Mouse (Mus musculus) CD4-positive, CD25-positive, alpha-beta regulatory T cell, adult 2 months (primary cell): ENCODE results near the gene Zfp108.

Experiments used
- DNase-seq: peaks from one replicate; pipeline ENCODE4 v3.0.0-alpha.2; 2012; ENCODE audit warnings: low read depth, low spot score

Gene Zfp108

GRCm38 (mm10) chr7:24286090-24286489 is 31.5 kb downstream of the Zfp108 start:
- DNase-seq, result peak; percentile 12

- DNase-seq, result no peak
These were observed 32.3 kb downstream of the Zfp108 start for GRCm38 (mm10) chr7:24286916-24287315.

DNA sequence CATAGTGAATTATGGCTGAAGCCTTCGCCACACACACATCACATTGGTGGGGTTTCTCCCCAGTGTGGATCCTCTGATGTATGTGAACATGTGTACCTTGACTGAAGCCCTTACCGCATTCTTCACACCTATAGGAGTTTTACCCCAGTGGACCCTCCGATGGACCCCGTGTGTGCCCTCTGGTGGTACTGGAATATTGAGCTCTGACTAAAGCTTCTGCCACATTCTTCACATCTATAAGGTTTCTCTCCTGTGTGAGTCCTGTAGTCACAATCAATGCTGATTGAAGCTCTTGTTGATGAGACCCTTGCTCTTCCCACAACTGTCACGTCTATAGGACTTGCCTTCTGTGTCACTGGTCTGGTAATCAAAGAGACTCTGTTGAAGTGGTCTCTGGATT is 33.1 kb downstream of the Zfp108 start:
- no peak for DNase-seq

DNA sequence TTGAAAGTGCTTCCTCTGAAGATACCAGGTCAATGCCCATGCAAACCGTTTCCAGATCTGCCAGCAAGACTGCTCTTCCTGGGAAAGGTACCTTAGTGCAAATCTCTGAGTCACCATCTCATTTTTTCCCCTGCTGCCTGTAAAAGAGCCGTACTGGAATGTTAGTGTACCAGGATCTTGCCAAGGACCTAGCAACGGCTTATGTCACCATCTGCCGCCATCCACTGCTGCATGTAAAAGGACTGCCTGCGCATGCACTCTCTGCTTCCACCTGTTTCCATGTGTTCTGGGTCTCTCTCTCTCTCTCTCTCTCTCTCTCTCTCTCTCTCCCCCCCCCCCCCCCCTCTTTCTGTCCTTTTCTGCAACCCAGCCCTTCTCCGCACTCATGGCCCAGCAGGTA is 33.9 kb downstream of the Zfp108 start:
- DNase-seq, result no peak

DNA sequence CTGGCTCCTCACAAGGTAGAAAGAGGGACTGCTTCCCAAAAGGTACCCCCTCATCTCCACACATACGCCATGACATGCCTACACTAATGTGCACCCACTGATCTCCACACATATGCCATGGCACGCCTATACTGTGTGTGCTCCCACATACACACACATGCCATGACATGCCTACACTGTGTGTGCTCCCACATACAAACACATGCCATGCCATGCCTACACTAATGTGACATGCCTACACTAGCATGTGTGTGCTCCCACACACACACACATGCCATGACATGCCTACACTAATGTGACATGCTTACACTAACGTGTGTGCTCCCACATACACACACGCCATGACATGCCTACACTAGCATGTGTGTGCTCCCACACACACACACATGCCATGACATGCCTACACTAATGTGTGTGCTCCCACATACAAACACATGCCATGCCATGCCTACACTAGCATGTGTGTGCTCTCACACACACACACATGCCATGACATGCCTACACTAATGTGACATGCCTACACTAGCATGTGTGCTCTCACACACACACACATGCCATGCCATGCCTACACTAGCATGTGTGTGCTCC is 35.6 kb downstream of the Zfp108 start:
- no peak for DNase-seq

DNA sequence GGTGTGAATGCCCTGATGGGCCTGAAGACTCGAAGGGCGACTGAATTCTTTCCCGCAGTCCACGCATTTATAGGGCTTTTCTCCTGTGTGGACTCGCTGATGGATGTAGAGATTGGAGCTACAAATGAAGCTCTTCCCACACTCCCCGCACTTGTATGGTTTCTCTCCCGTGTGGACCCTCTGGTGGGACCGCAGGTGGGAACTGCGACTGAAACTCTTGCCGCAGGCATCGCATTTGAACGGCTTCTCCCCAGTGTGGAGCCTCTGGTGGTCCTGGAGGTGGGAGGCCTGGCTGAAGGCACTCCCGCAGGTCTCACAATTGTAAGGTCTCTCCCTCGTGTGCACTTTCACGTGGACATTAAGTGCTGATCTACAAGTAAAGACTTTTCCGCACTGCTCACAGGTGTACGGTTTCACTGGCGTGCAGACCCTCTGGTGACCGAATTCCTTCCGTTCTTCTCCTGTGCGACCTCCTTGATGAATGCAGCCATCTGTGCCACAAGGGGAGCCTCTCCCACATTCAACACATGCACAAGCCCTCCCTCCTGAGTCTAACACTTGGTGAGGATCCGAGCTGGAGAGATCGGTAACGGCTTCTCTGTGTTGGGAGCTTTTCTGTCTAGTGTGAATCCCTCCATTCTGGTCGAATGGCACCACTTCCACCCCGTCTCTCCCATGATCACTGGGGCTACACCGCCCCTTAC is 36.9 kb downstream of the Zfp108 start:
- no peak for DNase-seq

DNA sequence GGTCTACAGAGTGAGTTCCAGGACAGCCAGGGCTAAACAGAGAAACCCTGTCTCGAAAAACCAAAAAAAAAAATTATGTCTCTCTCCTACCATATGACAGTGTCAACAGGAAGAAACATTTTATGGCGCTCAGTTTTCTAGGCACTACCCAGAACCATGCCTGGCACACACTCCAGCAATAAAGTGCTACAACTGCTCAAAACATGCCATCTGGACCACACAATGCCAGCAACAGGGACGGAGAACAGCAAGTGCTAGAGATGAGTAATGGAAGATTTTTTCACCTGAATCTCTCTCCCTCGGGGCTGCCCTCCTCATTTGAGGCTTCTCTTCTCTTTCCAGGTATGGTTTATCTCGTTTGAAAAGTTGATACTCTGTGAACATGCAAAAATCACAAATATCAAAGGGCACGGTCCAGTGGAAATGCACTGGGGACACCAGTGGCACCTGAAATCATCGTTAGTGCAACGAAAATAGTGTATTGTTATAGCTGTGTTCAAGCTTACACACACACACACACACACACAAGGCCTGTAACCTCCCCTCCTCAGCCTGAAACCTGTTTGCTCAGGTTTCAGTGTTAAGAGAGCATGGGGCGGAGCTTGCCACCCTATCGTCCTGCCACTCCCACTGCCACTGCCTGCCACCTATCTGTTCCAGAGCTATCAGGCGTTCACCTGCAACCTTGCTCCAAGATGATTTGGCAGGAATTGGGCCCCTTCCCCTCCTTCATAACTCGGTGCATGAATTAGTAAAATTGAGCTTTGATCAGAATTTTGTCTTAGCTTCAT is 38.7 kb downstream of the Zfp108 start:
- DNase-seq, result no peak

DNA sequence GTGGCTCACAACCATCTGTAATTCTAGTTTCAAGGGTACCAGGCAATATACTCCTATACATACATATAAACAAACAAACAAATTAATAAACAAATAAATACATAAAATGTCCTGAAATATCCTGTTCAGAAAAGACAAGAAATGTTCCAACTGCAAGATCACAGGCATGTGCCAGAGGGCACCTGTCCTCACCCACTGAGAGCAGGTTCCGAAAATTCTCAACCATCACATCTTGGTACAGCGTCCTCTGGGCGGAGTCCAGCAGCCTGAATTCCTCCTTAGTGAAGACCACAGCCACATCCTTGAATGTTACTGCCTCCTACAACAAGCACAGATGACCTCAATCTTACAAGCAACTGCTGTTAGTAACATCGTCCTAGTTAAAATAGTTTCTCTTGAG is 40.2 kb downstream of the Zfp108 start:
- no peak for DNase-seq

GRCm38 (mm10) chr7:24295376-24295775 is 40.8 kb downstream of the Zfp108 start:
- DNase-seq, result no peak

DNA sequence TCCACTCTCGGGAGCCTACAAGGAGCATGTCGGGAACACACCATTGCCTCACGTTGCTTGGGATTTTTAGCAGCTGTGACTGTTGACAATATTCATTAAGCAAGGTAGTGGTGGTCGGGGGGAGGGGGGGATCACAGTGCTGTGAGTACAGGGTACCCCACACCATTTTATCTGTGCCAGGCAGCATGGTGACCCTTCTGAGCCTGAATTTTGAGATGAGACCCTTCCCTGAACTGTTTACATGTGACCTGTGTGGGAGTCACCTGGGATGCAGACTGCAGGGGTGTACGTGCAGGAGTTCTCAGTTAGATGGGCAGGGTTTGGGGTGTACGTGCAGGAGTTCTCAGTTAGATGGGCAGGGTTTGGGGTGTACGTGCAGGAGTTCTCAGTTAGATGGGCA is 41.8 kb downstream of the Zfp108 start:
- DNase-seq, result no peak

GRCm38 (mm10) chr7:24297361-24298095 is 42.9 kb downstream of the Zfp108 start:
- no peak for DNase-seq

DNA sequence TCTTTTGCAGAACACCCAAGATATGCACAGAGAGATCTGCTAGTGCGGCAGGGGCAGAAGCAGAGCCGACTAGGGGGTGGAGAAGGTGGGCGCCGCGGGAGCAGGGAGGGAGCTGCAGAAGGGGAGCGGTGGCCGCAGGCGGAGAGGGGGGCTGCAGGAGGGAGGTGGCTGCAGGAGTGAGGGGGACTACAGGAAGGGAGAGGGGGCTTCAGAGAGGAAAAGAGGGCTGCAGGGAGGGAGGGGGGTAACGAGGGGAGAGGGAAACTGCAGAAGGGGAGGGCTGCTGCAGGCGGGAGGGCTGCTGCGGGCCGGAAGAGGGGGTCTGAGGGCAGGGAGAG is 44.0 kb downstream of the Zfp108 start:
- no peak for DNase-seq

DNA sequence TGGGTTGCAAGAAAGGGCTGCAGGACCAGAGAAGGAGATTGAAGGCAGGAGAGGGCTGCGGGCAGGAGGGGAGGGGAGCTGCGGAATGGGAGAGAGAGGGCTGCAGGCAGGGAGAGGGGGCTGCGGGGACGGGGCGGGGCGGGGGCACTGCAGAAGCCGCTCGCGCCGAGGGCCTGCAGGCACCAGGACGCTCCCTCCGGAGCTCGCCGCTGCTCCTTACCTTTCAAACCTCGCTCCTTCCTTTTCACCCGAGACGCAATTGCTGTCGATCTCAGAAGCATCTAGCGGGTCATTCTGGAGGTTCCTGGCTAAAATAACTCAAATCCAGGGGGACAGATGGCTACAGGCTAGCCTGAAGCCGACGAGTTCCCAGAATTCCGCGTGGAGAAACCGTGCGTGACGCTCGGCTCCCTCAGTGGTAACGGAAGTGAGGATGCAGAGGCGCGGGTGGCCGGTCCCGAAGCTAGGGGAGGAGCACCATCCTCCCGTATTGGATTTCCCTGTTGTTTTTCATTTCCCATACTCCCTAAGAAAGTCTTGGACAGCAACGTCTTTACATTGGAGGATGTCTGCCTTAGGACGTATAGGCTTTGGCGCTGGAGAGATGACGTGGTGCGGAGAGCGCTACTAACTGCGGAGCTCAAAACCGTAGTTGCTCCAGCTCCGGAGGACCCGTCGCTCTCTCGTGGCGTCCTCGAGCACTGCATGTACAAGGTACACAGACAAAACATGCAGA is 44.5 kb downstream of the Zfp108 start:
- peak; percentile 87 for DNase-seq

DNA sequence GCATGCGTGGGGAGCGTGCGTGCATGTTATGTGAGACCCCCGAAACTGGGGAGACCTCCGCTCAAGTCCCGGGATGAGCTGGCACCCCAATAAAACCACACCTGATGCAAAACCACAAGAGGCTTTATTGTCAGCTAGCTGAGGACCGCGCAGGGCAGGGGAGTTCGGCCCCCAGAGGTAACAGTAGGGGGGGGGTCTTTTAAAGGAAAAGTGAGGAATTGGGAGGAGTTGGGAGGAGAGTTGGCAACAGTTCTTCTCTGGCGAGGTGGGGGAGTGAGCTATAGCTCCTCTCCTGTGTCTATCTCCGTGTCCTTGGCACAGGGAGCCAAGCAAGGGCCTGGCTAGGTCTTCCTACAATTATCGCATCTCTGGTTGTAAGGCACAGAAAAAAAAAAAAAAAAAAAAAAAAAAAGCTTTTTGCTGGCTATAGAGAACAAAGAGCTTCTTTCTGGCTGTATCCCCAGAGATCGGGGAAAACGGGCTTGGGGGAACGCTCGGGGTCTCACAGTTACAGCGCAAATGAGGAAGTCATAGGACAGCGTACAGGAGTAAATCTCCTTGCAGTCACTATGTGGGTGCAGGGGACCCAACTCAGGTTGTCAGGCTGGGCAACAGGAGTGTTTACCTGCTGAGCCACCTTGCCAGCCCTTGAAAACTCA is 45.4 kb downstream of the Zfp108 start:
- no peak for DNase-seq

GRCm38 (mm10) chr7:24300771-24301282 is 46.2 kb downstream of the Zfp108 start, which contains the start of gene Zfp61:
Gene Zfp61 (minus strand): TSS chr7:24301232.
- peak; percentile 63 for DNase-seq
